Mouse (Mus musculus) liver, embryonic 14 days (tissue): ENCODE results near the gene Atg16l1. TPM values are rescaled to one million over a fixed set of nuclear protein-coding genes. Genes with fewer than 3 reads are reported as not detected.

Experiments
- polyA plus RNA-seq: library from polyadenylated mRNA; depleted of rRNA; stranded (reverse); fragments of >200 nt; gene quantifications from 2 replicates; pipeline ENCODE4 v1.2.3, GENCODE M21; 2012; rRNA removed

Atg16l1 gene
- polyA plus RNA-seq = 13.7 and 15.3 TPM in 2 replicates

DNA sequence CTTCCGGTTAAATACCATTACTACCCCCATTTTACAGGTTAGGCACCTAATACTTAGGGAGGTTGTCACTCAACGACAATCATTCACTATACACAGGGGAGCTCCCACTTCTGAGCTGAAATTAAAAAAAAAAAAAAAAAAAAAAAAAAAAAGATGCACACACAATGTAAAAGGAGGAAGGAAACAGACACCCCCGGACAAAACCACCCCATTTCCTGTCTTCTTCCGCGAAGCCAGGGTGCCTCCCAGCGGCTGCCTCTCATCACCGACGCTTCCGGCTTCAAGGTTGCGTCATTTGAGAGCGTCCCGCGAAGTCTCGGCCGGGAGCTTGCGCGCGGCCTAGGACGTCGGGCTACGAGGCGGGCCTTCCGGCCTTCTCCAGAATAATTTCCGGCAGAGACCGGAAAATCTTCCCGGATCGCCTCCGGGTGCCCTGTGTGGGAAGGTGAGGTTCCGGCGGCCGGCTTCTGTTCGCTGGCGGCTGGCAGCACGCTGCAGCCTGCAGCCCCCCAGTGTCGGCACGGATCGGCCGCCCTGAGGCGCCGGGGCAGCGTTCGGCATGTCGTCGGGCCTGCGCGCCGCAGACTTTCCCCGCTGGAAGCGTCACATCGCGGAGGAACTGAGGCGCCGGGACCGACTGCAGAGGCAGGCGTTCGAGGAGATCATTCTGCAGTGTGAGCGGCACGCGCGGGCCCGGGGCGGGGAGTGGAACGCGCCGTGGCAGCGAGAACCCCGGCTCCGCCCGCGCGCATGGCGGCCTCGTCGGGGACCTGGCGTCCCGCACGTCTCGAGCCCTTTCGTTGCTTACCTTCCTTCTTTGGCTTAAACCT lies at the start of gene Atg16l1:
TSS of gene Atg16l1 (plus strand) at position 230 of the 830 bp plus-strand sequence.

DNA sequence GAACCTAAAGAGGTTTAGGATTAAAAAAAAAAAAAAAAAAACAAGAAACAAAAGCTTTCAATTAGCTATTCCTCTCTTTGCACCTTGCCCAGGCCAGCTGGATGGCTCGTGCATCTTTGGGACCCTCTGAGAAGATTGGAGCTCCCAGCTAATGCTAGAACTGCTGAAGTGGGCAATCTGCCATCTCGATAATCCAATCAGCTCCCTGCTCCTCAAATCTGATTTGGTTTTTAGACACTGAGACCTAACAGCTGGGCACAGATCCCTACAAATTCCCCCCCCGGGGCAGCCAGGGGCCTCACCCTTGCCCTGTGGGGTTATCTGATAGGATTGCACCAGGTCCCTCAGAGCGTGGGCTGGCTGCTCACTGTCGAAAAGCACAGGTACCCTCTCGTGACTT lies 47.9 kb downstream of the Atg16l1 start, which contains the start of gene Sag:
TSS of gene Sag (plus strand) at position 105 of the 400 bp plus-strand sequence.

Other genes with a start within 250 kb of the Atg16l1 start
- 0.24 and 0.43 TPM in 2 replicates for gene Neu2, start 246.0 kb upstream of the Atg16l1 start, polyA plus RNA-seq
- gene Ngef, start 182.0 kb upstream of the Atg16l1 start, polyA plus RNA-seq = 2.9 and 3.4 TPM in 2 replicates
- 11.1 TPM in 2 replicates for gene Inpp5d, start 135.6 kb upstream of the Atg16l1 start, polyA plus RNA-seq
- 0.20 and 0.22 TPM in 2 replicates for gene Sag, start 47.8 kb downstream of the Atg16l1 start, polyA plus RNA-seq
- 7.6 and 8.9 TPM in 2 replicates for gene Dgkd, start 97.4 kb downstream of the Atg16l1 start, polyA plus RNA-seq